Mouse (Mus musculus) limb, embryonic 13.5 days (tissue): ENCODE data around the gene Bahcc1. TPM values are rescaled to one million over a fixed set of nuclear protein-coding genes. Genes with fewer than 3 reads are reported as not detected.

Experiments
- ATAC-seq: fragments of 200-750 bp; cut with Nextera tagmentation; 2 replicates; pipeline ENCODE4 v1.8.0; 2017; ENCODE audit warnings: low read depth, moderate number of reproducible peaks, moderate TSS enrichment; ENCODE audit not compliant: low FRiP score
- H3K27ac ChIP-seq: fragments of 300-500 bp; sonication (generic); 2 replicates; pipeline ENCODE4 v1.5.1; 2015; ENCODE audit warnings: inconsistent platforms, mild to moderate bottlenecking, moderate library complexity
- H3K27me3 ChIP-seq: fragments of 300-500 bp; sonication (generic); 2 replicates; pipeline ENCODE4 v1.6.1; 2015; ENCODE audit warnings: mild to moderate bottlenecking, inconsistent platforms
- H3K36me3 ChIP-seq: fragments of 300-500 bp; sonication (generic); 2 replicates; pipeline ENCODE4 v1.6.1; 2015; ENCODE audit warnings: inconsistent platforms, mild to moderate bottlenecking, moderate library complexity
- H3K4me1 ChIP-seq: fragments of 300-500 bp; sonication (generic); 2 replicates; pipeline ENCODE4 v1.6.1; 2015; ENCODE audit warnings: inconsistent platforms
- H3K4me2 ChIP-seq: fragments of 300-500 bp; sonication (generic); replicated peaks from 2 replicates; pipeline ENCODE4 v1.6.1; 2015; ENCODE audit warnings: inconsistent platforms, mild to moderate bottlenecking, moderate library complexity
- H3K4me3 ChIP-seq: fragments of 300-500 bp; sonication (generic); 2 replicates; pipeline ENCODE4 v1.5.1; 2015; ENCODE audit warnings: moderate library complexity, mild to moderate bottlenecking, inconsistent platforms
- H3K9ac ChIP-seq: fragments of 300-500 bp; sonication (generic); 2 replicates; pipeline ENCODE4 v1.6.1; 2015; ENCODE audit warnings: mild to moderate bottlenecking, inconsistent platforms
- H3K9me3 ChIP-seq: fragments of 300-500 bp; sonication (generic); 2 replicates; pipeline ENCODE4 v1.6.1; 2016; ENCODE audit warnings: inconsistent platforms
- WGBS: fragments of 180-500 bp; shearing (Covaris S2); methylation state at CpG from one replicate; pipeline ENCODE4 v1.1.7; 2015; 5-methylcytosine and 5-hydroxymethylcytosine counted together
- polyA plus RNA-seq: library from polyadenylated mRNA; unstranded; fragments of >200 nt; fragmentation: Nextera tagmentation; extraction: Ambion mirVana; gene quantifications from 2 replicates; pipeline ENCODE4 v1.2.1, GENCODE M21; 2015

The Bahcc1 gene
- polyA plus RNA-seq, 1 experiment from 2014 or later = 12.7 TPM

DNA sequence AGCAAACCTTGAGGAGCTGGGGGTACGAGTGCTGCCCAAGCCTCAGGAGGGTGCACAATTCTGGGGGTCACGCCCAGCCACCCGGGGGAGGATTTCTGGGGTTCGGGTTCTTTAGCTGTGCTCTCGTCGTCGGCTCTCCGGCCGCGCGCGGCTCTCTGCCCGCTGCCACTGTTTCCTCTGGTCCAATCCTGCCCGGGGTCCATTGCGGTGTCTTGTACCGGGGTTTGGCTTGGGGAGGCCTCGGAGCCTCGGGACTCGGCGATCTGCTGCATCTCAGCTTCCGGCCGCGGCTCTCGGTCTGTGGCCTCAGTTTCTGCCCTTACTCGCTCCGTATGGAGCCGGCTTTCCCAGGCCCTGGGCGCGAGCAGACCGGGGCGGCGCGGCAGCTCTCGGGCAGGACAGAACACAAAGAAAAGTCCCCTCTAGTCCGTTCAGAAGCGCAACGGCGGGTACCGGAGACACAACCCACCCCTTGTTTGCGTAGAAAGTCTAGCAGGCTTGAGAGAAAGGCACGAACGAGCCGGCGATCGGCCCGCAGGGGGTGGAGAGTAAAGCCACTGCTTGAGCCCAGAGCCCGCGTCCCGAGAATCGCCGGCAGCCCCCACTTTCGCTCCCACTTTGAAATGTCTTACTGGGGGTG is 1.5 kb downstream of the Bahcc1 start:
- Histone ChIP-seq H3K9me3 (no peaks in the 10 kb centered on the region), H3K4me3 (peak overlapping the region; percentile 92), H3K27ac (peak overlapping the region; percentile 87), H3K36me3 (0 out of 2 replicates have a peak, but pooled peaks cover 4% of the 10 kb centered on the region), H3K4me2 (peak overlapping the region; percentile 99), H3K27me3 (no peaks in the 10 kb centered on the region), H3K9ac (peak overlapping the region; percentile 100), H3K4me1 (peaks cover 36% of the 10 kb centered on the region)
- no peak for ATAC-seq
- WGBS = 0% methylated on average over 52 of the region's 52 CpGs

DNA sequence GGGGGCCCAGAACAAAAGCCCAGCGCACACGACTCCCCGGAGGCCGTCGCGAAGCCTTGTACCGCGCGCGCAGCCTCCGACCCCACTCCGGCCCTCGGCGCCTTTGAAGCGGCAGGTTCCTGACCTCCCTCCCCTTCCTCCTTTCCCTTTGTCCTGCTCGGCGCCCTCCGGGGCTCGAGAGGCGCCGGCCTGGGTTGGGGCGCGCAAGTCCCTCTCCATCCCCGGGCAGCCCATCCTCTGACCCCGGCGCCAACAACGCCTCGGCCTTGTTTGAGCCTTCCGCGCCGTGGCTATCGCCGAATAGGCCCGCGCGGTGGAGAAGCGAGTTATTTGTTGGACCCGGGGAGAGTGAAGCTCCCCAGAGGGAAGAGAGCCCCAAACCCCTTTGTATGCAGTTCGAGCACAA is 2.0 kb downstream of the Bahcc1 start:
- H3K9ac ChIP-seq = peak overlapping the region; percentile 100
- H3K9me3 ChIP-seq = no peaks in the 10 kb centered on the region
- H3K4me2 ChIP-seq = peak overlapping the region; percentile 99
- ATAC-seq = no peak
- H3K4me3 ChIP-seq = peak overlapping the region; percentile 92
- peak overlapping the region; percentile 87 for H3K27ac ChIP-seq
- 0 out of 2 replicates have a peak, but pooled peaks cover 4% of the 10 kb centered on the region for H3K36me3 ChIP-seq
- WGBS = 1% methylated on average over 39 of the region's 39 CpGs
- peaks cover 36% of the 10 kb centered on the region for H3K4me1 ChIP-seq
- H3K27me3 ChIP-seq = no peaks in the 10 kb centered on the region

DNA sequence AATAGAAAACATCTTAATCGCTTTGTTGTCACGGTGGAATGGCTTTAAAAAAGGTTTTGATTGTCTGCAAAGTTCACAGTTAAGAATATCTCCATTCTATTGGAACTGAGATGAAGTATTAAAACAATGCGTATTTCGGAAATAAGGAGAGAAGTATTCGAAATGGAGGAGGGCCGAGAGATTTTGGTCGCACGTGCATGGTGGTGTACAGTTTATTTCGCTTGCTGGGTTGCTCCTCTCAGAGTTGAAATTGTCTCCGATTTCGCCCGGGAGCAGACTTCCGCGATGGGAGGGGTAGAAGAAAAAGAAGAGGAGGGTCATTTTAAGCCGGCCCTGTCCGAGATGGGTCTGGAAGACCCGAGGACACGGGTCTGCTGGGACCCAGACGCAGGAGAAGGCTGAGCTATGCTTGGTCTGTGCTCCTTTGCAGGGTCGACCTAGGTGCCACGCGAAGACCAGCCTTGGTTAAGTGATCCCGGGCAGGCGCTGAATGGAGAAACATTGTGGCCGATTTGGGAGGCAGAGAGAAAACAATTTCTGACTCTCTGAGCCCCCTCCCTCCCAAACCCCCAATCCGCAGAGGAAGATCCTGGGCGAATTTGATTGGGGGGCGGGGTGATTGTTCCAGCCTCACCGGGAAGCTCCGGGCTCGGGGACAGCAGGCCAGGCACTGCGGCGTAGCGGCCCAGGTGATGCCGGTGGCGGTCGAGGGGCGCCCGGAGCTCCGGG is 2.8 kb downstream of the Bahcc1 start:
- peaks cover 39% of the 10 kb centered on the region for H3K4me1 ChIP-seq
- under 1% methylated on average over 40 of the region's 40 CpGs for WGBS

DNA sequence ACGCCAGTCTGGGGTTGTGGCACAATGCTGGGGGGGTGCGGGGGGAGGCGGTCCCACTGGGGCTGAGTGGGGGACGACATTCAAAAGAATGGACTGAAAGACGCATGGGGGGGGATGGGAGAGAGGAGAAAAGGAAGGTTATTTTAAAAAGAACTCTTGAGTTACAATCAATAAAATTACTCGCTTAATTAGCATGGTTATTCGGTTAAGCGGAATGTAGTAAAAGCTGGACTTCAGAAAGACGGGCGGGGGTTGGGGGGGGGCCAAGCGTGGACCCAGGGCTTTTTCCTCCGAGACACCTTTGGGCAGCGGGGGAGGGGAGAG is 3.3 kb downstream of the Bahcc1 start:
- Histone ChIP-seq H3K4me2 (peak overlapping the region; percentile 99), H3K27me3 (no peaks in the 10 kb centered on the region), H3K36me3 (0 out of 2 replicates have a peak, but pooled peaks cover 4% of the 10 kb centered on the region), H3K9me3 (no peaks in the 10 kb centered on the region), H3K27ac (peak overlapping the region; percentile 95), H3K9ac (peak overlapping the region; percentile 100), H3K4me3 (peak overlapping the region; percentile 92), H3K4me1 (peaks cover 44% of the 10 kb centered on the region)
- ATAC-seq = no peak
- WGBS = 2% methylated on average over 13 of the region's 13 CpGs

More for the DNA sequence above, 2.8 kb downstream of the Bahcc1 start:
- H3K4me2 ChIP-seq = peak overlapping the region; percentile 99
- peak overlapping the region; percentile 92 for H3K4me3 ChIP-seq
- H3K9me3 ChIP-seq = no peaks in the 10 kb centered on the region
- H3K36me3 ChIP-seq = 0 out of 2 replicates have a peak, but pooled peaks cover 4% of the 10 kb centered on the region
- no peak for ATAC-seq
- H3K27me3 ChIP-seq = no peaks in the 10 kb centered on the region
- peak overlapping the region; percentile 95 for H3K27ac ChIP-seq
- peak overlapping the region; percentile 100 for H3K9ac ChIP-seq

DNA sequence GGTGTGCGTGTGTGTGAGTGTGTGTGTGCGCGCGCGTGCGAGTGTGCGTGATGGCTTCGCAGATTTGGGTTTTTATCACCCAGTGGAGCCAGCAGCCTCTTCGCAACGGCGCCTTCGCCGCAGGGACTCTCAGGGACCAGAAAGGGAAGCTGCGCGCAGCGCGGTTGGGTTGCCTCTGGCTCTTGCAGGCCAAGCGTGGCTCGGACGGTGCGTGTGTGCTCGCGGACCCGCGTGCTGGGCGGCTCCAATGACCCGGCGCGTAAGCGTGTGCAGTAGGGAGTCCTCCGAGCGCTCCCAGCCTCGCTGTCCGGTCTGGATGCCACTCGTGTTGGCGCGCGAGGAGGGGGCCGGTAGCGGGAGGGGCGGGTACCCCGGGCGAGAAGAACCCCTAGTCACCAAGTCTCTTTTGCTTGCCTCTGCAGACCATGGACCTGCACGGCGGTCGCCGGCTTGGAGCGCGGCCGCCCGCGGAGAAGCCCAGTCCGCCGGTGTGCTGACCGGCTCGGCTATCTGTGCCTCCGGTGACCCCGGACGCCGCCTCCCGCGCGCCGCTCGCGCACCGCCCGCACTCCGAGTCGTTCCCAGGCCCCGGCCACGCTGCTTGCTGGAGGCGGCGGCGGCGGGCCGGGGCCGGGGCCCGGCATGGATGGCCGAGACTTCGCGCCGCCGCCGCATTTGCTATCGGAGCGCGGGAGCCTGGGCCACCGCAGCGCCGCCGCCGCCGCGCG is 3.9 kb downstream of the Bahcc1 start:
- Histone ChIP-seq H3K4me2 (peak overlapping the region; percentile 99), H3K4me1 (peaks cover 50% of the 10 kb centered on the region), H3K9ac (peak overlapping the region; percentile 100), H3K36me3 (0 out of 2 replicates have a peak, but pooled peaks cover 4% of the 10 kb centered on the region), H3K9me3 (no peaks in the 10 kb centered on the region), H3K27me3 (no peaks in the 10 kb centered on the region), H3K27ac (peak overlapping the region; percentile 95), H3K4me3 (peak overlapping the region; percentile 92)
- under 1% methylated on average over 89 of the region's 96 CpGs for WGBS
- no peak for ATAC-seq

DNA sequence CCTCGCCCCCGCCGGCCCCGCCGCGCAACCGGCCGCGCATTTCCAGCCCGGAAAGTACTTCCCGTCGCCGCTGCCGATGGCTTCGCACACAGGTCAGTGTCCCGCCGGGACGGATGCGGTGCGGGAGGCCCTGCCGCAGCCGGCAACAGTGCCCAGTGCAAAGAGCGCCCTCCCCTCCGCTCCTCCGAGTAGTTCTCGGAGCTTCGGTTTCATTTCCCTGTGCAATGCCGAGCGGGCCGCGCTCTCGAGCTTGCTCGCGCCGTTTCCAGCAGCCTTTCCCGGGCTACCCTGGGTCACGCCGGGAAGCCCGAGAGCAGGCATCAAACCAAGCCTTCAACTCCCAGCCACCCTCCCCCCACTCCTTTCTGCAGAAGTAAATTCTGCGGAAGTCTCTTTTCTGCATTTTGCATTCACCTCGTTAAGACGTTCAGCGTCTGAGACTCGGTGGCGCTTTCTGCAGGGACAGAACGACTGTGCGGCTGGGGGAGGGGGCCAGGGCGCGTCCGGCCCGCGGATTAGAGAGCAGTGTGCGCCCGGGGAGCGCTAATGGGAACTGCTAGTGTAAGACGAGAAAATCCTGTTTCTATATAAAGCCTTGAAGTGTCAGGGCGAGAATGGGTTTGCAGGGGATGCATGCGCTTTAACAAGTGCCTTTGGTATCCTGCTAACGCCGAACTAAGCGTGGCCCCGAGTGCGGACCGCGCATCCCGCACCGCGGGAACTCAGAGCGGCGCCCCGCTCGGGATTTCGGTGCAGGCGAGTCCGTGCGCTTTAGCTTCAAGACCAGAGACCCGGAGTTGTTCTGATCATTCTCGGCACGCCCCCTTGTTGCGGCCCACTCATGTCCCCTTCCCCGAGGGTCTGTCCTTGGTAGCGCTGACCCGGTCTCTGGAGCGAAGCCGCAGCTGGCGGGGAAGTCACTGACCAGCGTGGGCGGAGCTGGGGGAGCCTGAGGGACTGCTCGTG is 4.7 kb downstream of the Bahcc1 start:
- peak overlapping the region; percentile 95 for H3K27ac ChIP-seq
- 0 out of 2 replicates have a peak, but pooled peaks cover 4% of the 10 kb centered on the region for H3K36me3 ChIP-seq
- H3K9me3 ChIP-seq = no peaks in the 10 kb centered on the region
- H3K4me1 ChIP-seq = peaks cover 50% of the 10 kb centered on the region
- peak overlapping the region; percentile 92 for H3K4me3 ChIP-seq
- under 1% methylated on average over 88 of the region's 89 CpGs for whole genome bisulfite sequencing
- H3K9ac ChIP-seq = peak overlapping the region; percentile 100
- ATAC-seq = no peak
- no peaks in the 10 kb centered on the region for H3K27me3 ChIP-seq
- H3K4me2 ChIP-seq = peak overlapping the region; percentile 99

DNA sequence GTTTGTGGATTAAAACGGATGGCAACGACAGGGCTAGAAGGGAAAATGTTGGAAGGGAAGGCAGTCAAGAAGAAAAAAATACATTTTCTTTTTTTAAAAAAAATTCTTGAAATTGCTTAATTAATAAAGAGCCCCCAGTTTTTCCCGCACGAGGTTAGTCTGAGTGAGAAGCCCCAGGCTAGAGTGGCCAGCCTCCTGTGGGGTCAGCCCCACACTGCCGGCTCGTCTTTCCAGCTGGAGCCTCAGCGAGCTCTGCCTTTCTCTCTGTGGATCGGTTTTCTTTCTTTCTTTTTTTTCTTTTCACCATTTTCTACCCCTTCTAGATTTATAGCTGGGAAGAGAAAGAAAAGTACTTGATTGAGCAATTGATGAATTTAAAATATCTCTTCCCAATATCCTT is 5.6 kb downstream of the Bahcc1 start:
- 9% methylated on average over 8 of the region's 8 CpGs for WGBS
- H3K9ac ChIP-seq = peak overlapping the region; percentile 100
- H3K4me3 ChIP-seq = peak overlapping the region; percentile 92
- H3K27me3 ChIP-seq = no peaks in the 10 kb centered on the region
- 0 out of 2 replicates have a peak, but pooled peaks cover 4% of the 10 kb centered on the region for H3K36me3 ChIP-seq
- H3K9me3 ChIP-seq = no peaks in the 10 kb centered on the region
- no peak for ATAC-seq
- H3K4me2 ChIP-seq = peak overlapping the region; percentile 99
- H3K27ac ChIP-seq = peak overlapping the region; percentile 91; the same call in 1 of the 2 replicates
- peaks cover 58% of the 10 kb centered on the region for H3K4me1 ChIP-seq

DNA sequence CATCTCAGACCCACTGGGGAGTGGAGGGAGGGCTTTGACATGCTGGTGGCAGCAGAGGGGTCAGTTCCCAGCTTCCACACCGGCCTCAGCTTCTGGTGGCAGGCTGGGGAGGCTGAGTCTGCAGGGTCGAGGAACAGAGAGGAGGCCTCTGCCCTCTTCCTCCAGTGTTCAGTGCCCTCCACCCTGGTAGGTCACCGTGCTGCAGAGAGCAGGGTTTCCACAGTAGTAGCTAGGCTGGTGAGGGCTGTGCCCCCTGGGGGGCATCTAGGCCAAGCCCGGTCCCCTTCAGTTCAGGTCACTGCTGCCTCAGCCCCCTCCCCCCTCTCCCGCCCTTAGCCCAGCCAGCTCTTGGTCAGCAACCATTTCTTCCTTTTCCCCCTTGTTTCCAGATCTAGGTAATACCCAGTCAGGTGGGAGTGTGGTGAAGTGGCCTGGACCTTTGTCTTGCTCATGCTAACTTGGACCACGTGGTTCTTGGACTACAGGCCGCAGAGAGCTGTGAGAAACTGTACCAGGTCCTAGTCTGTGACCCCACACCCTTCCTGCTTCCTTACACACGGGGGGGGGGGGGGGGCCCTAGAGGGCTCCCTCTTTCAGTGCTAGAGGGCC is 6.1 kb downstream of the Bahcc1 start:
- peaks cover 64% of the 10 kb centered on the region for H3K4me1 ChIP-seq
- peak overlapping the region; percentile 100 for H3K9ac ChIP-seq
- H3K27me3 ChIP-seq = no peaks in the 10 kb centered on the region
- peak overlapping the region; percentile 91 for H3K27ac ChIP-seq
- peak overlapping the region; percentile 92 for H3K4me3 ChIP-seq
- no peaks in the 10 kb centered on the region for H3K9me3 ChIP-seq
- peak overlapping the region; percentile 99 for H3K4me2 ChIP-seq
- 4% methylated on average over 8 of the region's 8 CpGs for WGBS
- H3K36me3 ChIP-seq = 0 out of 2 replicates have a peak, but pooled peaks cover 4% of the 10 kb centered on the region
- no peak for ATAC-seq

DNA sequence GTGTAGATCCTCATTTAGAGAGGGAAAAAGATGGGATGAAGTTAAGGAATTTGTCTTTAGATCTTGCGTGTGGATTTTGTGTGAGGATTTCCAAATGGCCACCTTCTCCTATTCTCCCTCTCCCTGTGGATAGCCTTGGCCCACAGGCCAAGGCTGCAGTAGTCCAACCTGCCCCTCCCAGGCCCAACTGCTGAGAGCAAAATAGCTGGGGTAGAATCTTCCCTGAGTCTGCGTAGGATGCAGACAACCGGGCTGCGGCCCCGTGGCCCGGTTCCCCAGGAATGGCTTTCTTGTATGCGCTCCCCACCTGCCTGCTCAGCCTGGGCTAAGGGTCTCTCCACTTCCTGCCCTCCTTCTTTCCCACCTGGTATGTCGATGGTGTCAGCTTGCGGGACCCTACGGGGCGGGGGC is 6.8 kb downstream of the Bahcc1 start:
- H3K9ac ChIP-seq = peak overlapping the region; percentile 100
- H3K9me3 ChIP-seq = no peaks in the 10 kb centered on the region
- H3K27ac ChIP-seq = peak overlapping the region; percentile 91
- H3K4me2 ChIP-seq = peak overlapping the region; percentile 99
- H3K4me3 ChIP-seq = peak overlapping the region; percentile 92
- H3K36me3 ChIP-seq = 0 out of 2 replicates have a peak, but pooled peaks cover 4% of the 10 kb centered on the region
- no peak for ATAC-seq
- 7% methylated on average over 11 of the region's 11 CpGs for WGBS
- no peaks in the 10 kb centered on the region for H3K27me3 ChIP-seq
- H3K4me1 ChIP-seq = peaks cover 71% of the 10 kb centered on the region

DNA sequence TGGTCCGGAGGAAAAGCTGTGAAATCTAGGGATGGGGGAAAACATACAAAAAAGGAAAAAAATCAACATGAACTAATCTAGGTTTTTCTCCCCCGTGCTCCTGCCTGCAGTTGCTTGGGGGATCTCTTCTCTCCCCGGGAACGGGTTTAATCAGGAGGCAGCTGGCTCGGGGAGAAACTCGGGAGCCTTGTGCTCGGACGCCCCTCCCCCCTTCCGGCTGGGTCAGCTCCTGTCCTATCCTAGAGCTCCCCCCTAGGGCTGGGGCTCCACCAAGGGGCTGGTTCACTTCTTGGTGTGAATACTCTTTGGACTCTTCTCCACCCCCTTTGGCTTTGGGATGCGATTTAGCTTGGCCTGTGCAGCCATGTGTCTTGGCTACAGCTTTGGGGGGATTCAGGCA is 7.5 kb downstream of the Bahcc1 start:
- Histone ChIP-seq H3K27ac (peak overlapping the region; percentile 91), H3K9ac (peak overlapping the region; percentile 100), H3K4me3 (peak overlapping the region; percentile 92), H3K36me3 (0 out of 2 replicates have a peak, but pooled peaks cover 4% of the 10 kb centered on the region), H3K9me3 (no peaks in the 10 kb centered on the region), H3K4me2 (peak overlapping the region; percentile 99), H3K27me3 (no peaks in the 10 kb centered on the region), H3K4me1 (peaks cover 77% of the 10 kb centered on the region)
- WGBS = under 1% methylated on average over 10 of the region's 10 CpGs
- ATAC-seq = peak; percentile 34; the same call in 1 of the 2 replicates
